Mouse (Mus musculus): Measurements from ENCODE around the gene Col6a2. TPM values are rescaled to one million over a fixed set of nuclear protein-coding genes. Genes with fewer than 3 reads are reported as not detected.

Col6a2 gene
- polyA plus RNA-seq, 1 experiment = 6.2 TPM

DNA sequence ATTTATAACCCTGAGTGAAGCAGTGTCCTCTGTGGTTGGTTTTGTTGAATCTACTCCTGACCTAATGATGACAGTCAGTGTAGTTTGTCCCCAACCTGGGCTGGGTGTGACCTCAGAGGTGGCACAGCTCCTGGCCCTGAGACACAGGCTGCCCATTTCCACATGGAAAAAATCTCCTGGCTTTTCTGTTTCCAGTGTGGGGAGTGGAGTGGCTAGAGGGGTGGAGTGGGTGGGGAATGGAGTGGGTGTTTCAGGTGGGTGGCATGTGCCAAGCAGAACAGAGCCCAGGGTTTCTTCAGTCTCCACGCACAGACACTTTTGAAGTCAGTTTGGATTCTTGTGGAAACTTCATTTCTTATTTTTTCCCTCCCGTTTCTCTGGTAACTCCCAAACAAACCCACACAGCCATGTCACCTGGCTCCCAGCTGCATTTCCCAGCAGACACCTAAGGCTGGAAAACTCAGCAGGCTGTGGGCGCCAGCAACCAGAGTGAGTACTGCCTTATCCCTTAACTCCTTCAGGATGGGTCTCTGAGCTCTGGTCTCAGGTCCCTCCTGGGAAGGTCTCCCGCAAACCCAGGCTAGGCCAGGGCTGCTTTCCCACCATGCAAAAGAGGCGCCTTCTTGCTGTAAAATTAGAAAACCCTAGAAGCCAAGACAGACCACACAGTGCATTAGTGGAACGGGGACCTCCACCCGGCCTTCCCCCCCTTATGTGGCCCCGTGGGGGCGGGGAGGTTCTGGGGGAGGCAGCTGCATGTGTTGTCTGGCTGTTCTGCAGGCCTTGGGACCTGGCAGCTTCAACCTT is 19.4 kb upstream of the Col6a2 start:
- Histone ChIP-seq H3K27ac (ENCODE audit: control insufficient read depth, insufficient read depth, low read depth, low read length, poor library complexity) (no peak overlapping the region), H3K4me1 (ENCODE audit: control insufficient read depth, insufficient read depth, low read length) (no peaks in the 10 kb centered on the region), H3K4me3 (replicated peaks; ENCODE audit: control insufficient read depth, low read depth, low read length) (no peak overlapping the region)
- WGBS = 73% methylated on average over 9 of the region's 9 CpGs
- no peak for TF ChIP-seq CTCF (IDR thresholded peaks at IDR 0.05; ENCODE audit: control insufficient read depth, insufficient read depth, low read length)
- no peak for TF ChIP-seq POLR2A (IDR thresholded peaks at IDR 0.05; ENCODE audit: borderline replicate concordance, control insufficient read depth, low read depth, low read length)

DNA sequence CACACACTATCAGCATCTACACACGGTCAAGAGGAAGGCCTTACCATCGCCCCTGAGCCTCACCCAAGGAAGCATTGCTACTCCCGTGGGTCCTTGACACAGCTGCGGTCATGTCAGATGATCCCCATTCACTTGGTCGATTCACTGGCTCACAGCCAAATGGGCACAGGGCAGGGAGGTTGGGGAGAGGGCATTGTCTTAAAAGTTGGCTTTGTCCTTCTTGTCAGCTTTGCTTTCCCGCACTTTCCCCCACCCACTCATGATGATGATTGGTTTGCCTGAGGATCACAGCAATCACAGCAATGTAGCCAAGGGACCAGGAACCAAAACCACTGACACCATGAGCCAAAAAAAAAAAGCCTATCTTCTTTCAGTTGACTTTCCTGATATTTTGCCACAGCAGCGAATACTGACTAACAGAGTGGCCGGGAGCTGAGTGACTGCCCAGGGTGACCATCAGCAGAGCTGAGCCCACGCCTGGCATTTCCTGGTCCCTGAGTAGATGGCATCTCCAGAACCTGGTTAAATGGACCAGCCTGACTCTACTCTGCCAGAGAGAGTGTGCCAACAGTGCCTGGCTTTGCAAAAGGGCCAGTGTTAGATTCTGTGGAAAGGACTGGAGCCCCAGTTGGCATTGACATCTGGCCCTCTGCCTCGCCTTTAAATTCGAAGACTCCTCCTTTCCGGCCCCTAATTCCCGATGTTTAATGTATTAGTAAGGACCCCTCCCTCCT is 18.6 kb upstream of the Col6a2 start:
- TF ChIP-seq POLR2A (IDR thresholded peaks at IDR 0.05; ENCODE audit: borderline replicate concordance, control insufficient read depth, low read depth, low read length) (no peak), CTCF (IDR thresholded peaks at IDR 0.05; ENCODE audit: control insufficient read depth, insufficient read depth, low read length) (no peak)
- Histone ChIP-seq H3K4me1 (ENCODE audit: control insufficient read depth, insufficient read depth, low read length) (no peaks in the 10 kb centered on the region), H3K27ac (ENCODE audit: control insufficient read depth, insufficient read depth, low read depth, low read length, poor library complexity) (no peak overlapping the region), H3K4me3 (replicated peaks; ENCODE audit: control insufficient read depth, low read depth, low read length) (no peak overlapping the region)
- 82% methylated on average over 13 of the region's 13 CpGs for WGBS

DNA sequence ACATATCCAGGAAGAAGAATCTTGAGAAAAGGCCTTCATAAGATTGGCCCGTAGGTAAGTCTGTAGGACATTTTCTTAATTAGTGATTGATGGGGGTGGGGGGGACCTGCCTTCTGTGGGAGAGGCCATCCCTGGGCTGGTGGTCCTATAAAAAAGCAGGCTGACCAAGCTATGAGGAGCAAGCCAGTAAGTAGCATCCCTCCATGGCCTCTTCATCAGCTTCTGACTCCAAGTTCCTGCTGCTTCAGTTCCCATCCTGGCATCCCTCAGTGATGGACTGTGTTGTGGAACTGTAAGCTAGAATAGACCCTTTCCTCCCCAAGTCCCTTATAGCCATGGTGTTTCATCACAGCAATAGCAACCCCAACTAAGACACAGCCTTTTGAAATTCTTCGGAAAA is 16.5 kb upstream of the Col6a2 start:
- Histone ChIP-seq H3K27ac (ENCODE audit: control insufficient read depth, insufficient read depth, low read depth, low read length, poor library complexity) (no peak overlapping the region), H3K4me3 (replicated peaks; ENCODE audit: control insufficient read depth, low read depth, low read length) (no peak overlapping the region), H3K4me1 (ENCODE audit: control insufficient read depth, insufficient read depth, low read length) (no peaks in the 10 kb centered on the region)
- TF ChIP-seq CTCF (IDR thresholded peaks at IDR 0.05; ENCODE audit: control insufficient read depth, insufficient read depth, low read length) = no peak
- TF ChIP-seq POLR2A (IDR thresholded peaks at IDR 0.05; ENCODE audit: borderline replicate concordance, control insufficient read depth, low read depth, low read length) = no peak
- WGBS = 75% methylated on average over 2 of the region's 2 CpGs

GRCm38 (mm10) chr10:76636601-76637000 is 13.2 kb upstream of the Col6a2 start:
- 75% methylated on average over 4 of the region's 4 CpGs for WGBS
- Histone ChIP-seq H3K27ac (ENCODE audit: control insufficient read depth, insufficient read depth, low read depth, low read length, poor library complexity) (no peak overlapping the region), H3K4me3 (replicated peaks; ENCODE audit: control insufficient read depth, low read depth, low read length) (no peak overlapping the region), H3K4me1 (ENCODE audit: control insufficient read depth, insufficient read depth, low read length) (no peaks in the 10 kb centered on the region)
- TF ChIP-seq CTCF (IDR thresholded peaks at IDR 0.05; ENCODE audit: control insufficient read depth, insufficient read depth, low read length) (no peak), POLR2A (IDR thresholded peaks at IDR 0.05; ENCODE audit: borderline replicate concordance, control insufficient read depth, low read depth, low read length) (no peak)

GRCm38 (mm10) chr10:76636026-76636425 is 12.6 kb upstream of the Col6a2 start:
- WGBS = 47% methylated on average over 3 of the region's 3 CpGs
- Histone ChIP-seq H3K27ac (ENCODE audit: control insufficient read depth, insufficient read depth, low read depth, low read length, poor library complexity) (no peak overlapping the region), H3K4me3 (replicated peaks; ENCODE audit: control insufficient read depth, low read depth, low read length) (no peak overlapping the region), H3K4me1 (ENCODE audit: control insufficient read depth, insufficient read depth, low read length) (no peaks in the 10 kb centered on the region)
- TF ChIP-seq POLR2A (IDR thresholded peaks at IDR 0.05; ENCODE audit: borderline replicate concordance, control insufficient read depth, low read depth, low read length) = no peak
- TF ChIP-seq CTCF (IDR thresholded peaks at IDR 0.05; ENCODE audit: control insufficient read depth, insufficient read depth, low read length) = no peak

DNA sequence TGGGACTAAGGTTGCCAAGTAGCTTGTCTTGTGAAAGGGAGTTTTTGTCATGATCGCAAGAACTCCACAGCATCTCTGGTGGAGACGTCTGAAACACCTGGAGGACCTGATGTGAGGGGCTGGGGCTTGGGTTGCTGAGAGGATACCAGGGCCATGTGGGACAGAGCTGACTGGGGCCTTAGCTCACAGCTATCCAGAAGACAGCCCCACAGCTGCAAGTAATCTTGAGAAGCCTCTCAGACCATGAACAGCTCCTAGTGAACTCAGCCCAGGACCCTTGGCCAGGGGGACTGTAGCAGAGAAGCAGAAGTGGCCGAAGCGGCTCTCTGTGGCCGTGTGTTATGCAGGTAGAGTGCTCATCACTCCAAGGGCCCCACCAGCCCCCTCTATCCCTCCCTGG is 11.2 kb upstream of the Col6a2 start:
- no peak for TF ChIP-seq POLR2A (IDR thresholded peaks at IDR 0.05; ENCODE audit: borderline replicate concordance, control insufficient read depth, low read depth, low read length)
- no peak for TF ChIP-seq CTCF (IDR thresholded peaks at IDR 0.05; ENCODE audit: control insufficient read depth, insufficient read depth, low read length)
- Histone ChIP-seq H3K4me1 (ENCODE audit: control insufficient read depth, insufficient read depth, low read length) (no peaks in the 10 kb centered on the region), H3K4me3 (replicated peaks; ENCODE audit: control insufficient read depth, low read depth, low read length) (no peak overlapping the region), H3K27ac (ENCODE audit: control insufficient read depth, insufficient read depth, low read depth, low read length, poor library complexity) (no peak overlapping the region)
- WGBS = 74% methylated on average over 5 of the region's 5 CpGs

- no peaks in the 10 kb centered on the region for H3K4me1 ChIP-seq (ENCODE audit: control insufficient read depth, insufficient read depth, low read length)
- TF ChIP-seq POLR2A (IDR thresholded peaks at IDR 0.05; ENCODE audit: borderline replicate concordance, control insufficient read depth, low read depth, low read length) (no peak), CTCF (IDR thresholded peaks at IDR 0.05; ENCODE audit: control insufficient read depth, insufficient read depth, low read length) (no peak)
- 42% methylated on average over 7 of the region's 7 CpGs for WGBS
- no peak overlapping the region for H3K27ac ChIP-seq (ENCODE audit: control insufficient read depth, insufficient read depth, low read depth, low read length, poor library complexity)
- no peak overlapping the region for H3K4me3 ChIP-seq (replicated peaks; ENCODE audit: control insufficient read depth, low read depth, low read length)
Observed at GRCm38 (mm10) chr10:76634094-76634571, 10.7 kb upstream of the Col6a2 start.

GRCm38 (mm10) chr10:76632630-76633029 is 9.2 kb upstream of the Col6a2 start:
- no peak for TF ChIP-seq CTCF (IDR thresholded peaks at IDR 0.05; ENCODE audit: control insufficient read depth, insufficient read depth, low read length)
- no peaks in the 10 kb centered on the region for H3K4me1 ChIP-seq (ENCODE audit: control insufficient read depth, insufficient read depth, low read length)
- H3K27ac ChIP-seq (ENCODE audit: control insufficient read depth, insufficient read depth, low read depth, low read length, poor library complexity) = no peak overlapping the region
- 73% methylated on average over 8 of the region's 8 CpGs for WGBS
- H3K4me3 ChIP-seq (replicated peaks; ENCODE audit: control insufficient read depth, low read depth, low read length) = no peak overlapping the region

Data from bone marrow, adult 2 months (tissue).